Mouse (Mus musculus) forebrain, embryonic 12.5 days (tissue): ENCODE data around the gene F12. TPM values are rescaled to one million over a fixed set of nuclear protein-coding genes. Genes with fewer than 3 reads are reported as not detected.

Source experiments
- ATAC-seq: fragments of 200-750 bp; cut with Nextera tagmentation; 2 replicates; pipeline ENCODE4 v1.8.0; 2017; ENCODE audit warnings: moderate TSS enrichment; ENCODE audit not compliant: low FRiP score
- H3K27ac ChIP-seq: fragments of 300-500 bp; sonication (generic); 2 replicates; pipeline ENCODE4 v1.5.1; 2016; ENCODE audit warnings: mild to moderate bottlenecking
- H3K27me3 ChIP-seq: fragments of 300-500 bp; sonication (generic); 2 replicates; pipeline ENCODE4 v1.6.1; 2016; ENCODE audit warnings: mild to moderate bottlenecking
- H3K36me3 ChIP-seq: fragments of 300-500 bp; sonication (generic); replicated peaks from 2 replicates; pipeline ENCODE4 v1.6.1; 2016; ENCODE audit warnings: mild to moderate bottlenecking
- H3K4me1 ChIP-seq: fragments of 300-500 bp; sonication (generic); 2 replicates; pipeline ENCODE4 v1.6.1; 2016
- H3K4me2 ChIP-seq: fragments of 300-500 bp; sonication (generic); 2 replicates; pipeline ENCODE4 v1.6.1; 2016; ENCODE audit warnings: mild to moderate bottlenecking, moderate library complexity
- H3K4me3 ChIP-seq: fragments of 300-500 bp; sonication (generic); replicated peaks from 2 replicates; pipeline ENCODE4 v1.5.1; 2016; ENCODE audit warnings: mild to moderate bottlenecking
- H3K9ac ChIP-seq: fragments of 300-500 bp; sonication (generic); 2 replicates; pipeline ENCODE4 v1.6.1; 2016; ENCODE audit warnings: mild to moderate bottlenecking
- H3K9me3 ChIP-seq: fragments of 300-500 bp; sonication (generic); 2 replicates; pipeline ENCODE4 v1.6.1; 2016
- WGBS: fragments of 180-500 bp; shearing (Covaris S2); methylation state at CpG from one replicate; pipeline ENCODE4 v1.1.7; 2016; 5-methylcytosine and 5-hydroxymethylcytosine counted together
- polyA plus RNA-seq: library from polyadenylated mRNA; unstranded; fragments of >200 nt; fragmentation: Nextera tagmentation; extraction: Ambion mirVana; gene quantifications from 2 replicates; pipeline ENCODE4 v1.2.1, GENCODE M21; 2016

F12 gene
- not detected in 2 replicates for polyA plus RNA-seq

DNA sequence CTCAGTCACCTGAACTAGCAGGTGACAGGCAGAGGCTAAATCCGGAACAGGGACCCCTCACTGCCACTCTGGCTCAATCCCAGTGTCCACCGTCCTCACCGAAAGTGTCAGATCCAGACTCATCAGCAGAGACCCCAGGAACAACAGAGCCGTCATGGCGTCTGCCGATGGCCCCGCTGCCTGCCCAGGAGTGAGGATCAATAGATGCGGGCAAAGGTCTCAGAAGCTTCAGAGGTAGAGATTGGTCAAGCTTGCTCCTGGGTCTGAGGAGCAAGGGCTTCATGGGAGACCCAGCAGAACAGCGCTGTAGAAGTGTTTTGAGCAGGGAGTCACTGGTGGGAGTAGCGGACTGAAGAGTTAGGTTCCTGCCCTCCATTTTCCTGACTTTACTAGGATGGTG lies at the start of gene F12:
Gene F12 (minus strand): TSS at position 181 of the 400 bp plus-strand sequence.
- ATAC-seq: no peak
- peaks cover 12% of the 10 kb centered on the region for H3K27me3 ChIP-seq

DNA sequence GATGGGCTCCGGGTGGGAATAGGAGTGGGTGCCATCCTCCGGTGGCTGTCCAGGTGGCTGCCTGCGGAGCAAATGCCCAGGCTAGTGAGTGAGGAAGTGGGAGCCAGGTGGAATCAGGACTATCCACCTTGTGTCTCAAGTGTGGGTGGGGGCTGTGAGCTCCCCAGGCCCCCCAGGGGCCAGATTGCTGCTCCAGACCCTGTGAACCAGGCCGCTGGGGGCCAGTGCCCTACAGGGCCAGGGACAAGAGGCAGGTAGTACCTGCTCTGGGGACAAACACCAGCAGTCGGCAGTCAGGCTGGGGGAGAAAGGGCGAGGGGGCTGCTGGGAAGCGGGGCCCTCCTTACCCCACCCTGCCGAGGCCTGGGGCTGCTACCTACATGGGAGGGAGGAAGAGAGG lies 49.7 kb upstream of the F12 start:
- ATAC-seq: no peak
- WGBS: 91% methylated on average over 8 of the region's 8 CpGs
- peak overlapping the region; percentile 57 for H3K27ac ChIP-seq
- H3K4me1 ChIP-seq: peaks cover 50% of the 10 kb centered on the region
- no peak overlapping the region for H3K4me3 ChIP-seq
- H3K9ac ChIP-seq: no peak overlapping the region
- H3K27me3 ChIP-seq: no peaks in the 10 kb centered on the region
- H3K9me3 ChIP-seq: no peaks in the 10 kb centered on the region
- H3K36me3 ChIP-seq: peaks cover 79% of the 10 kb centered on the region
- H3K4me2 ChIP-seq: no peak overlapping the region

More for the DNA sequence above, at the start of gene F12:
- no peak within 1 kb of the TSS for H3K27ac ChIP-seq
- H3K9me3 ChIP-seq: no peaks in the 10 kb centered on the region
- H3K4me3 ChIP-seq: no peak within 1 kb of the TSS
- WGBS: 91% methylated on average over 10 of the region's 10 CpGs
- peaks cover 1% of the 10 kb centered on the region; the same call in 1 of the 2 replicates for H3K4me1 ChIP-seq
- no peak within 1 kb of the TSS for H3K4me2 ChIP-seq
- H3K36me3 ChIP-seq: no peaks in the 10 kb centered on the region
- no peak within 1 kb of the TSS for H3K9ac ChIP-seq

DNA sequence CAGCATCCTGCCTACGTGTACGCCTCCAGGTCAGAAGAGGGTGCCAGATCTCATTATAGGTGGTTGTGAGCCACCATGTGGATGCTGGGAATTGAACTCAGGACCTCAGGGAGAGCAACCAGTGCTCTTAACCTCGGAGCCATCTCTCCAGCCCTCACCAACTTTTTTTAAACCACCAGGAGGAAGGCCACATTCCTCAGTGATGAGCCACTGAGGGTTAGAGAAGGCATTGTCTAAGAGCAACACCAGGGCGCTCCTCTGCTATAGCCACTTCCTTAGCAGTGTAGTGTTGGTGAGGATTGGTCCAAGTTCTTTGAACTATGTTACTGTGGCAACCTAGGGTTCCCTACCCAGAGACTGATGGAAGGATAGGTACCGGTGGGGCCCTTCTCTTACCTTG lies 49.2 kb upstream of the F12 start:
- peaks cover 74% of the 10 kb centered on the region for H3K36me3 ChIP-seq
- H3K4me3 ChIP-seq: no peak overlapping the region
- H3K4me2 ChIP-seq: no peak overlapping the region
- no peaks in the 10 kb centered on the region for H3K27me3 ChIP-seq
- peak overlapping the region; percentile 82 for H3K27ac ChIP-seq
- peaks cover 55% of the 10 kb centered on the region for H3K4me1 ChIP-seq
- WGBS: 93% methylated on average over 5 of the region's 5 CpGs
- no peak for ATAC-seq
- no peaks in the 10 kb centered on the region for H3K9me3 ChIP-seq
- no peak overlapping the region for H3K9ac ChIP-seq

DNA sequence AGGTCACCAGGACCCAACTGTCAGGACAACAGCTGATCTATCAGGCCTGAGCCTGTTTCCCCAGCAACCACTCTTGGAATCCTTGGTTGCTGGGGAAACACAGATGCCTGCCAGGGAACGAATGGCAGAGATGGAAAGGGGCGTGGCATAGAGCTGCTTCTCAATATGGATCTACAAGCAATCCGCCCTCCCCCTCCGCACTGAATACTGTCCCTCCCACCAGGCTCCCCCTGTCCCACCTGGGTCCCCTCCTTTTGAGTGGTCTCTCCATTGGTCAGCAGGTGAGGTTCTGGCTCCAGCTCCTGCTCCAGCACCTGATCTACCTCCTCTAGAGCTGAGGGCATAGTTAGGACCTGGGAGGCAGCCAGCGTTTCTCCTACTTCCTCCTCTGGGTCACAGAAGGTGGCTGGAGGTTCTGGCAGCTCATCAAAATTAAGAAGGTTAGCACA lies 48.1 kb upstream of the F12 start:
- H3K4me3 ChIP-seq: no peak overlapping the region
- H3K27me3 ChIP-seq: no peaks in the 10 kb centered on the region
- H3K9me3 ChIP-seq: no peaks in the 10 kb centered on the region
- ATAC-seq: peak; percentile 27
- peak overlapping the region; percentile 82 for H3K27ac ChIP-seq
- H3K36me3 ChIP-seq: peaks cover 63% of the 10 kb centered on the region
- WGBS: 23% methylated on average over 5 of the region's 5 CpGs
- peak overlapping the region; percentile 19 for H3K4me2 ChIP-seq
- H3K4me1 ChIP-seq: peaks cover 66% of the 10 kb centered on the region
- peak overlapping the region; percentile 33; the same call in 1 of the 2 replicates for H3K9ac ChIP-seq

DNA sequence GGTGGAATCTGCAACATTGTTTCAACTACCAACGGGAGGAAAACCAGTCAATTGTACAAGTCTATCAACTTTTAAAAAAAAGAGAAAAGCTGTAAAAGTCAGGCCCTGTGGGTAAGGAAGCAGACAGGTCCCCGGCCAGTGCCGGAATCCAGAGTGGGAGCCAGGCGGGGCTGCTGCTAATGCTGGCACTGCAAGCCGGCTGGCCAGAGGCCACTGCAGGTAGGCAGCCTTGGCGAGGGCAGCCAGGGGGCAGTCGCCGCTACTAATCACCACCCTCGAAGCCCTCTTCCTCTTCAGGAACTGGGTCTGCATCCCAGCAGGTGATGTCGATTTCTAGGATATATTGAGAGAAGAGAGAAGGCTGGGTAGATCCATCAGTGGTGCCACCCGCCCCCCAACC lies 47.4 kb upstream of the F12 start:
- Histone ChIP-seq H3K27ac (peak overlapping the region; percentile 50; the same call in 1 of the 2 replicates), H3K4me3 (no peak overlapping the region; the same call in 1 of the 2 replicates), H3K4me2 (peak overlapping the region; percentile 19; the same call in 1 of the 2 replicates), H3K36me3 (peaks cover 56% of the 10 kb centered on the region), H3K4me1 (peaks cover 73% of the 10 kb centered on the region), H3K9ac (no peak overlapping the region), H3K27me3 (no peaks in the 10 kb centered on the region), H3K9me3 (no peaks in the 10 kb centered on the region)
- WGBS: 66% methylated on average over 11 of the region's 11 CpGs
- ATAC-seq: no peak

DNA sequence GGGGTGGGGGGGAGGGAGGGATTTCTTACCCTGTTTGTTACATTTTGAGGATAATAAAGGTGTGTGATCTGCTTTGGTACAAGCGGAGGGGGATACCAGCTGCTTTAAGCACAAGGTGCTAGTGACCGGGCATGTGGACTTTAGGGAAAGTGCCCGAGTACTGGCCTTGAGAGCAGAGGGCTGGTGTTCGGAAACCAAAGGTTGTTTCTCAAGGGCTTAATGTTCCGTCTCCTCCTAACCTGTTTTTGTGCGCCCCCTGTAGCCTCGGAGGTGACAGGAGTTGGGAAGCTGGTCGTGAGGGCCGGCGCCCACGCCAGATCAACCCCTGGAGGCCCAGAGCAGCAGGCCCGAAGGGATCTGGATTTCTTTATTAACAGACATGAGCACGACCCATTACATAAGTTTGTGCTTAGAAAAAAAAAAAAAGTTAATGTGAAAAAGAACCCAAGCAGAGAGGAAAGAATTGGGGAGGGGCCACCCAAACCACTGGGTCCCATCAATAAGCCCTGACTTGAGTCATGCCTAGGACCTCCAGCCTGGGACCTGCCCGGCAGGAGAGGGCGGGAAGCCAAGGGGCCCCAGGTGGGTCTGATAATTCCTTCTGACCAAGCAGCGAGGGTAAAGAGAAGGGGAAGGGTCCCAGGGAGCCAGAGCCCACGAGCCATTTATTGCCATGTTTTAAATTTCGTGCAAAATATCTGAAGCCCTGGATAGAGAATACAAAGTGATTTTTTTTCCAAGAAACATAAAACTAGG lies 46.7 kb upstream of the F12 start:
- peaks cover 80% of the 10 kb centered on the region for H3K4me1 ChIP-seq
- H3K4me2 ChIP-seq: peak overlapping the region; percentile 99
- WGBS: 18% methylated on average over 18 of the region's 18 CpGs
- H3K27ac ChIP-seq: peak overlapping the region; percentile 89
- no peaks in the 10 kb centered on the region for H3K27me3 ChIP-seq
- peak overlapping the region; percentile 79 for H3K9ac ChIP-seq
- H3K9me3 ChIP-seq: no peaks in the 10 kb centered on the region
- peak overlapping the region; percentile 57 for H3K4me3 ChIP-seq
- no peak for ATAC-seq
- peaks cover 51% of the 10 kb centered on the region for H3K36me3 ChIP-seq

DNA sequence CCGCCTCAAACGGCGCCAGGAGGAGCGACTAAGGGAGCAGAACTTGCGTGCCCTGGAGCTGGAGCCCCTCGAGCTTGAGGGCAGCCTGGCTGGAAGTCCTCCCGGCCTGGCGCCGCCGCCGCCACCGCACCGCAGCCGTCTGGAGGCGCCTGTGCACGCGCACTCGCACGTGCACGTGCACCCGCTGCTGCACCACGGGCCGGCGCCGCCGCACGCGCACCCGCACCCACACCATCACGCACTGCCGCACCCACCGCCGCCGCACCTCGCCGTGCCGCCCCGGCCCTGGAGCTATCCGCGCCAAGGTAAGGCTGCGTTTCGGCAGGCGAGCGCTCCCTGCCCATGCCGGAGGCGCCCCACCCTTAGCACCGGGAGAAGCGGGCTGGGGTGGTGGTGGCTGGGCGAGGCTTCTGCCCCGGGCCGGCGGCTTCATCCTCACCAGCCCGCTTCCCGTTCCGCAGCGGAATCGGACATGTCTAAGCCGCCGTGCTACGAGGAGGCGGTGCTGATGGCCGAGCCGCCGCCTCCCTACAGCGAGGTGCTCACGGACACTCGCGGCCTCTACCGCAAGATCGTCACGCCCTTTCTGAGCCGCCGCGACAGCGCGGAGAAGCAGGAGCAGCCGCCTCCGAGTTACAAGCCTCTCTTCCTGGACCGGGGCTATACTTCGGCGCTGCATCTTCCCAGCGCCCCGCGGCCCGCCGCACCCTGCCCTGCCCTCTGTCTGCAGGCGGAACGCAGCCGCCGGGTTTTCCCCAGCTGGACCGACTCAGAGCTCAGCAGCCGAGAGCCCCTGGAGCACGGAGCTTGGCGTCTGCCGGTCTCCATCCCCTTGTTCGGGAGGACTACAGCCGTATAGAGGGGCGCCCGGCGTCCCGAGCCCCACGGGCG lies 45.8 kb upstream of the F12 start:
- peak; percentile 40 for ATAC-seq
- WGBS: under 1% methylated on average over 97 of the region's 103 CpGs

DNA sequence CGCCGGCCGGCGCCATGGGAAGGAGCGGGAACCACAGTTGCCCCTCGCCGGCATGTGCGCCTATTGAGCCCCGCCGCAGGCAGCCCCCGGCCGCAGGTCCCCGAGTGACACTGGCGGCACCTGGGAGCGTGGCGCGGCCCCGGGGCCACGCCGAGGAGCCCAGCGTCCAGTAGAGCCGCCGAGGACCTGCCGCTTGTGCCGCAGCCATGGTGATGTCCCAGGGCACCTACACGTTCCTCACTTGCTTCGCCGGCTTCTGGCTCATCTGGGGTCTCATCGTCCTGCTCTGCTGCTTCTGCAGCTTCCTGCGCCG lies 45.2 kb upstream of the F12 start:
- ATAC-seq: no peak; the same call in 1 of the 2 replicates

More for the DNA sequence above, 45.8 kb upstream of the F12 start:
- no peaks in the 10 kb centered on the region for H3K9me3 ChIP-seq
- peaks cover 87% of the 10 kb centered on the region for H3K4me1 ChIP-seq
- peak overlapping the region; percentile 79 for H3K9ac ChIP-seq
- peak overlapping the region; percentile 57 for H3K4me3 ChIP-seq
- H3K27me3 ChIP-seq: no peaks in the 10 kb centered on the region
- peak overlapping the region; percentile 89 for H3K27ac ChIP-seq
- H3K4me2 ChIP-seq: peak overlapping the region; percentile 99
- H3K36me3 ChIP-seq: peaks cover 42% of the 10 kb centered on the region

DNA sequence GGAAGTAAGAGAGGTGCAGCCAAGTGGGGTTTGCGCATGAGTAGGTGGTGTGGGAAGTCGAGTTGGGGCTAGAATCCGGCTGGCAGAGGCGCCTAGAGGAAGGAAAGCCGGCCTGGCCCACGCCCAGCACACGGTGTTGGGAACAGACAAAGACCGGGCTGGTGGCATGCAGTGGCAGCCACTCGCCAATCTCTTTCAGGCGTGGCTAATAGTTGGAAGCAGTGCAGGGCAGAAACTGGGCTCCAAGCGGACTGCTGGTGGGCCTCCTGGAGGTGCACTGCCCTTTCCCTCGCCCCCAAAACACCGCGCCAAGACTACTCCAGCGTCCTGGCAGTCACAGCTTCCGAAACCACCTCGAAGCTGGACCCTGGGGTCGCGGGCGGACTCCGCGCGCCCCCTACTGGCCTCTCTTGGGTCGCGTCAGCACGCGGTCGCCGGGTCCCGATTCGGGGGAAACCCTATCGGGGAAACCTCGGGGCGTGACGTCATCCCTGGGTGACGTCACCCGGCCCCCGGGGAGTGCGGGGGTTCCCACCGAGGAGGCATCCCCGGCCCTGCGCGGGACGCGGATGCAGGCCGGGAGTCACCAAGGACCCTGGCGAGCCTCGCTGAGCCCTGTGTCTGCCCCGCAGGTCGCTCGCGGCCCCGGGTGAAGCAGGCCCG lies 44.7 kb upstream of the F12 start:
- Histone ChIP-seq H3K4me1 (peaks cover 96% of the 10 kb centered on the region), H3K4me3 (peak overlapping the region; percentile 57), H3K27ac (peak overlapping the region; percentile 89), H3K4me2 (peak overlapping the region; percentile 99), H3K9me3 (no peaks in the 10 kb centered on the region), H3K27me3 (no peaks in the 10 kb centered on the region), H3K9ac (peak overlapping the region; percentile 79), H3K36me3 (peaks cover 31% of the 10 kb centered on the region)
- peak; percentile 62 for ATAC-seq
- under 1% methylated on average over 51 of the region's 54 CpGs for WGBS

More for the DNA sequence above, 45.2 kb upstream of the F12 start:
- Histone ChIP-seq H3K27ac (peak overlapping the region; percentile 89), H3K36me3 (peaks cover 36% of the 10 kb centered on the region), H3K9ac (peak overlapping the region; percentile 79), H3K4me1 (peaks cover 93% of the 10 kb centered on the region), H3K4me2 (peak overlapping the region; percentile 99), H3K4me3 (peak overlapping the region; percentile 57), H3K27me3 (no peaks in the 10 kb centered on the region), H3K9me3 (no peaks in the 10 kb centered on the region)
- under 1% methylated on average over 25 of the region's 31 CpGs for WGBS

DNA sequence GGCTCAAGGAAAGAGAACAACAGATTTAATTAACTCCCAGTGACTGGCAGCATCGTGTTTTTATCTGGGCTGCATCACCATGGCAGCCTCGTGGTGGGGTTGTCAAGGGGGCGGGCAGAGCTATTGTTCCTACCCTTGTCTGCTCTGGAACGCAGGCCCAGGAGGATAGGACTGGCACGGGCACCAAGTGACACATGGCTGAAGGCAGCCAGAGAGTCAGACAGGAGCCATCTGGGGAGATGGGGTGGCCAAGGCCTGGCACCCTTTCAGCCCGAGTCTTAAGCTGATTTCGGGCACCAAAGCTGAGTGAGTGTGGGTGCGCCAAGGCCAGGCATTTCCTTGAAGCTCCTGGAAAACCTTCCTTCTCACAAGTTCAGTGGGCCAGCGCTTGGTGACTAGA lies 43.8 kb upstream of the F12 start:
- no peak overlapping the region for H3K9ac ChIP-seq
- H3K27me3 ChIP-seq: no peaks in the 10 kb centered on the region
- 42% methylated on average over 9 of the region's 9 CpGs for WGBS
- peaks cover 22% of the 10 kb centered on the region for H3K36me3 ChIP-seq
- no peaks in the 10 kb centered on the region for H3K9me3 ChIP-seq
- H3K4me3 ChIP-seq: no peak overlapping the region
- peak overlapping the region; percentile 89 for H3K27ac ChIP-seq
- H3K4me2 ChIP-seq: peak overlapping the region; percentile 99
- no peak for ATAC-seq
- H3K4me1 ChIP-seq: peaks cover 97% of the 10 kb centered on the region

DNA sequence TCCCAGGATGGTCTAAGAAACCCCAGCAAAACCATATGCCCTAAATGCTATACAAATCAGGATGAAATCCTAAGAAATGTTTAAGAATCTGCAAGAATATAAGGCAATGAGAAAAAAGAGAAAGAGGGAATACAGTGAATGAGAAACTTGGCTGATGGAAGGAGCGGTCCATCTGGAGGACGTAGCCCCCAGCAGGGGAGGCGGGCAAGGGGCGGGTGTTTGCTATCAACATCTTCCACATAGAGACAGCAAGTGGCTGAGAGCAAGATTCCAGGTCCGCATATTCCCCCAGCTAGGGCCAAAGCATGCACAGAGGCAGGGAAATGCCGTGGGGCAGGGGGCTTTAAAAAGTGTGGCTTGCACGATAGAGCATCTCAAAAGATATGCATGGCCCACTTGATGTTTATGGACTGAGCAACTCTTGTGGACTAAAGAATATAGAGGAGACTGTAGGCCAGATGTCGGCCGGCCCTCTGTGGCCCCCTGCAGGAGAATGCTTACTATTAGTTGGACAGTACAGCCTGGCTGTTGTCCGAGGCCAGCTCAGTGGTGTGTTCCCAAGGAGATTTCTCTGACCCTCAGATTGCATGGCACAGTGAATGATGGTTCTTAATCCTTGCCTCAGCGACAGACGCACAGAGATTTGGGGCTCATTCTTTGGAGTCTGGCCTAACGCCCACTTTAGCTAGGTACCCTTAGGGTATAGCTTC lies 42.4 kb upstream of the F12 start:
- Histone ChIP-seq H3K27me3 (no peaks in the 10 kb centered on the region), H3K9ac (no peak overlapping the region), H3K4me1 (peaks cover 93% of the 10 kb centered on the region), H3K36me3 (peaks cover 8% of the 10 kb centered on the region), H3K27ac (peak overlapping the region; percentile 89; the same call in 1 of the 2 replicates), H3K4me3 (no peak overlapping the region), H3K4me2 (no peak overlapping the region), H3K9me3 (no peaks in the 10 kb centered on the region)
- 47% methylated on average over 13 of the region's 13 CpGs for WGBS
- no peak for ATAC-seq
